Comparison of ENCODE assay signal across 17 mouse cellular contexts in the genomic region with DNA sequence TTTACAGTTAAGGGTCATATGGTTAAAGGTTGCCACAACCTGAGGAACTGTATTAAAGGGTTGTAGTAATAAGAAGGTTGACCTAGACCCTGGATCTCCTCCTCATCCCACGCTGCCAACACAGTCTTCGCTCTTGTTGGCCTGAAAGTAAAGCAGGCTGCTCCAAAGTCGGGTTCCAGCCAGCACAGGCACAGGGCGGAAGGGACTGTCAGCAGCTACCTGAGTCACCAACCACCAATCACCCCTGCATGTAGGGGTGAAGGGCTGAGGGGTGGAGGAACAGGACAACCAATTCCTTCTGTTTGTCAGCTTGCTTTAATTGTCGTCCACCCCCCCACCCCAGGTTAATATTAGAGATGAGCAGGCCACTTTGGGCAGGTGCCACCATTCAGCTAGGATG.
DNase-seq lines count a peak whose midpoint lies in the region; ATAC-seq and TF ChIP-seq lines count a peak whose summit lies in the region.
"Had no signal": no experiment of that assay in that cellular context is flagged by ENCODE, and none has a peak within 500 bp of the region (broad histone marks: within the 10 kb centered on the region; RNA-seq: fewer than 3 reads in every experiment).

No protein-coding gene starts in this region.

- TF ChIP-seq POLR2A in liver, adult 2 months (IDR thresholded peaks at IDR 0.05; ENCODE audit: extremely low read depth, insufficient read depth, low read length): no peak

- H3K27me3 ChIP-seq in embryonic facial prominence, embryonic 13.5 days: no peaks in the 10 kb centered on the region
- H3K27me3 ChIP-seq in embryonic facial prominence, embryonic 10.5 days (replicated peaks; ENCODE audit: low read depth, poor library complexity, severe bottlenecking): no peaks in the 10 kb centered on the region
- no peaks in the 10 kb centered on the region for H3K27me3 ChIP-seq in liver, adult 2 months (ENCODE audit: control insufficient read depth, insufficient read depth, low read length)
- no peaks in the 10 kb centered on the region for H3K27me3 ChIP-seq in embryonic facial prominence, embryonic 14.5 days (replicated peaks; ENCODE audit: control insufficient read depth, insufficient read depth, low read length)
- H3K27me3 ChIP-seq in forebrain, embryonic 13.5 days: no peaks in the 10 kb centered on the region
- H3K27me3 ChIP-seq: liver, embryonic 13.5 days; midbrain, embryonic 13.5 days had no signal

- H3K4me1 ChIP-seq in embryonic facial prominence, embryonic 13.5 days: peaks cover 40% of the 10 kb centered on the region
- peaks cover 21% of the 10 kb centered on the region for H3K4me1 ChIP-seq in embryonic facial prominence, embryonic 10.5 days
- H3K4me1 ChIP-seq in liver, adult 2 months (ENCODE audit: control insufficient read depth, insufficient read depth, low read length): no peaks in the 10 kb centered on the region
- H3K4me1 ChIP-seq in embryonic facial prominence, embryonic 14.5 days (ENCODE audit: control insufficient read depth, insufficient read depth, low read length): peaks cover 13% of the 10 kb centered on the region
- peaks cover 3% of the 10 kb centered on the region; the same call in 1 of the 2 replicates for H3K4me1 ChIP-seq in forebrain, embryonic 13.5 days

- DNase-seq in embryonic facial prominence, embryonic 10.5 days (ENCODE audit: low spot score): no peak
- no peak for DNase-seq in liver, adult 2 months (ENCODE audit: extremely low read depth, low read depth, low spot score)
- DNase-seq in liver: no peak
- DNase-seq in embryonic facial prominence, embryonic 14.5 days (ENCODE audit: low spot score): no peak
- DNase-seq in layer of hippocampus, postnatal 25 days (ENCODE audit: extremely low spot score in 1 of 2, low spot score in 1 of 2): no peak
- DNase-seq: adrenal gland, postnatal 10 days; cerebellum, adult 9-10 months; gastrocnemius, postnatal 10 days had no signal

- H3K9me3 ChIP-seq in embryonic facial prominence, embryonic 13.5 days: no peaks in the 10 kb centered on the region
- H3K9me3 ChIP-seq in embryonic facial prominence, embryonic 10.5 days: no peaks in the 10 kb centered on the region
- no peaks in the 10 kb centered on the region for H3K9me3 ChIP-seq in embryonic facial prominence, embryonic 14.5 days (ENCODE audit: control insufficient read depth, low read length)
- H3K9me3 ChIP-seq in forebrain, embryonic 13.5 days (replicated peaks): no peaks in the 10 kb centered on the region
- H3K9me3 ChIP-seq: limb, embryonic 10.5 days; liver, embryonic 13.5 days; midbrain, embryonic 13.5 days had no signal

- peaks cover 8% of the 10 kb centered on the region; the same call in 1 of the 2 replicates for H3K36me3 ChIP-seq in embryonic facial prominence, embryonic 13.5 days
- H3K36me3 ChIP-seq in embryonic facial prominence, embryonic 10.5 days (replicated peaks): peaks cover 27% of the 10 kb centered on the region
- no peaks in the 10 kb centered on the region for H3K36me3 ChIP-seq in liver, adult 2 months (ENCODE audit: control insufficient read depth, insufficient read depth, low read length)
- H3K36me3 ChIP-seq in embryonic facial prominence, embryonic 14.5 days (ENCODE audit: control insufficient read depth, insufficient read depth, low read length): no peaks in the 10 kb centered on the region
- H3K36me3 ChIP-seq in macrophage (ENCODE audit: inconsistent target): no peaks in the 10 kb centered on the region
- no peaks in the 10 kb centered on the region for H3K36me3 ChIP-seq in forebrain, embryonic 13.5 days (ENCODE audit: poor library complexity, severe bottlenecking)
- H3K36me3 ChIP-seq: liver, embryonic 13.5 days; midbrain, embryonic 13.5 days had no signal

- 86% methylated on average over 5 of the region's 5 CpGs for WGBS in embryonic facial prominence, embryonic 13.5 days
- 85% methylated on average over 5 of the region's 5 CpGs for WGBS in embryonic facial prominence, embryonic 10.5 days
- 83% methylated on average over 5 of the region's 5 CpGs for WGBS in liver, adult 2 months
- WGBS in embryonic facial prominence, embryonic 14.5 days: 89% methylated on average over 5 of the region's 5 CpGs
- WGBS in macrophage (ENCODE audit: missing documents): 70% methylated on average over 5 of the region's 5 CpGs
- WGBS in forebrain, embryonic 13.5 days: 90% methylated on average over 5 of the region's 5 CpGs

- no peak for TF ChIP-seq CTCF in liver, adult 2 months (IDR thresholded peaks at IDR 0.05; ENCODE audit: low read depth, low read length)

- H3K4me2 ChIP-seq in embryonic facial prominence, embryonic 13.5 days: no peak overlapping the region
- H3K4me2 ChIP-seq in embryonic facial prominence, embryonic 14.5 days (ENCODE audit: low read depth, low read length): no peak overlapping the region
- no peak overlapping the region for H3K4me2 ChIP-seq in forebrain, embryonic 13.5 days
- H3K4me2 ChIP-seq: hindbrain, embryonic 14.5 days; liver, embryonic 13.5 days; midbrain, embryonic 13.5 days had no signal

- H3K4me3 ChIP-seq in embryonic facial prominence, embryonic 13.5 days: no peak overlapping the region
- no peak overlapping the region for H3K4me3 ChIP-seq in embryonic facial prominence, embryonic 10.5 days
- H3K4me3 ChIP-seq in liver, adult 2 months (ENCODE audit: insufficient read depth, low read depth, low read length): no peak overlapping the region
- no peak overlapping the region for H3K4me3 ChIP-seq in embryonic facial prominence, embryonic 14.5 days (ENCODE audit: low read depth, low read length)
- no peak overlapping the region for H3K4me3 ChIP-seq in macrophage (ENCODE audit: inconsistent target)
- H3K4me3 ChIP-seq in forebrain, embryonic 13.5 days: no peak overlapping the region
- H3K4me3 ChIP-seq: limb, embryonic 10.5 days; liver, embryonic 13.5 days; midbrain, embryonic 13.5 days had no signal

- H3K79me2 ChIP-seq in liver, adult 2 months (ENCODE audit: control insufficient read depth, insufficient read depth, low read length): no peaks in the 10 kb centered on the region
- no peaks in the 10 kb centered on the region for H3K79me2 ChIP-seq in macrophage (ENCODE audit: inconsistent target)

- H3K27ac ChIP-seq in embryonic facial prominence, embryonic 13.5 days: peak overlapping the region; percentile 86
- no peak overlapping the region for H3K27ac ChIP-seq in embryonic facial prominence, embryonic 10.5 days (replicated peaks)
- H3K27ac ChIP-seq in liver, adult 2 months (replicated peaks; ENCODE audit: insufficient read depth, low read depth, low read length): 0 out of 2 replicates have a peak overlapping the region, but pooled peaks have one; percentile 3
- peak overlapping the region; percentile 65 for H3K27ac ChIP-seq in embryonic facial prominence, embryonic 14.5 days (replicated peaks; ENCODE audit: low read depth, low read length)
- peak overlapping the region; percentile 97 for H3K27ac ChIP-seq in macrophage
- no peak overlapping the region for H3K27ac ChIP-seq in forebrain, embryonic 13.5 days
- H3K27ac ChIP-seq: hindbrain, embryonic 14.5 days; liver, embryonic 13.5 days; midbrain, embryonic 13.5 days had no signal

- no peak overlapping the region for H3K9ac ChIP-seq in embryonic facial prominence, embryonic 13.5 days
- no peak overlapping the region for H3K9ac ChIP-seq in liver, adult 2 months (ENCODE audit: low read depth, low read length)
- H3K9ac ChIP-seq in embryonic facial prominence, embryonic 14.5 days (ENCODE audit: low read depth, low read length): no peak overlapping the region
- no peak overlapping the region for H3K9ac ChIP-seq in forebrain, embryonic 13.5 days
- H3K9ac ChIP-seq: hindbrain, embryonic 14.5 days; liver, embryonic 13.5 days; midbrain, embryonic 13.5 days had no signal

- ATAC-seq in embryonic facial prominence, embryonic 13.5 days (ENCODE audit: insufficient number of reproducible peaks, insufficient read depth, low FRiP score, low TSS enrichment, low read depth): no peak
- no peak for ATAC-seq in embryonic facial prominence, embryonic 14.5 days (ENCODE audit: low read depth)
- ATAC-seq in forebrain, embryonic 13.5 days: no peak
- ATAC-seq: forebrain, embryonic 14.5 days; inflammation-experienced regulatory T-cells, adult 6 months; midbrain, embryonic 13.5 days had no signal

Comparison
In these comparisons a context has a peak if more than half of its experiments do, and no peak if none do; other contexts are left out.
1. H3K27ac ChIP-seq: peak in embryonic facial prominence, embryonic 13.5 days (single experiment), liver, adult 2 months (single experiment), embryonic facial prominence, embryonic 14.5 days (single experiment) and macrophage (single experiment); none in embryonic facial prominence, embryonic 10.5 days (single experiment) and forebrain, embryonic 13.5 days (single experiment).